Mouse (Mus musculus): ENCODE data around the gene Kif5a. TPM values are rescaled to one million over a fixed set of nuclear protein-coding genes. Genes with fewer than 3 reads are reported as not detected.

Kif5a gene
- polyA plus RNA-seq, 1 experiment from 2014 or later, result 120 TPM

- ATAC-seq, result peak; percentile 92
- no peaks in the 10 kb centered on the region for H3K9me3 ChIP-seq (replicated peaks; ENCODE audit: control insufficient read depth, low read length, poor library complexity, severe bottlenecking)
- WGBS, result under 1% methylated on average over 45 of the region's 47 CpGs
These were observed 27.3 kb upstream of the Kif5a start for GRCm38 (mm10) chr10:127290307-127290929.

GRCm38 (mm10) chr10:127289573-127290191 lies 26.5 kb upstream of the Kif5a start:
- H3K4me1 ChIP-seq (ENCODE audit: control insufficient read depth, insufficient read depth, low read length), result peaks cover 37% of the 10 kb centered on the region
- H3K4me2 ChIP-seq (ENCODE audit: low read length), result peak overlapping the region; percentile 72
- peak; percentile 6; the same call in 1 of the 2 replicates for ATAC-seq
- H3K36me3 ChIP-seq (ENCODE audit: control insufficient read depth, insufficient read depth, low read length), result peaks cover 14% of the 10 kb centered on the region
- H3K27ac ChIP-seq (ENCODE audit: low read length), result peak overlapping the region; percentile 96
- no peaks in the 10 kb centered on the region for H3K9me3 ChIP-seq (replicated peaks; ENCODE audit: control insufficient read depth, low read length, poor library complexity, severe bottlenecking)
- H3K4me3 ChIP-seq (ENCODE audit: low read depth, low read length), result peak overlapping the region; percentile 63
- WGBS, result 1% methylated on average over 15 of the region's 15 CpGs
- no peaks in the 10 kb centered on the region for H3K27me3 ChIP-seq (ENCODE audit: control insufficient read depth, insufficient read depth, low read depth, low read length)
- H3K9ac ChIP-seq (ENCODE audit: low read depth, low read length), result peak overlapping the region; percentile 81

More at GRCm38 (mm10) chr10:127290307-127290929, 27.3 kb upstream of the Kif5a start:
- H3K36me3 ChIP-seq (ENCODE audit: control insufficient read depth, insufficient read depth, low read length), result peaks cover 18% of the 10 kb centered on the region
- peak overlapping the region; percentile 72 for H3K4me2 ChIP-seq (ENCODE audit: low read length)
- peak overlapping the region; percentile 96 for H3K27ac ChIP-seq (ENCODE audit: low read length)
- H3K4me1 ChIP-seq (ENCODE audit: control insufficient read depth, insufficient read depth, low read length), result peaks cover 37% of the 10 kb centered on the region
- peak overlapping the region; percentile 63 for H3K4me3 ChIP-seq (ENCODE audit: low read depth, low read length)
- H3K9ac ChIP-seq (ENCODE audit: low read depth, low read length), result peak overlapping the region; percentile 61
- H3K27me3 ChIP-seq (ENCODE audit: control insufficient read depth, insufficient read depth, low read depth, low read length), result no peaks in the 10 kb centered on the region

DNA sequence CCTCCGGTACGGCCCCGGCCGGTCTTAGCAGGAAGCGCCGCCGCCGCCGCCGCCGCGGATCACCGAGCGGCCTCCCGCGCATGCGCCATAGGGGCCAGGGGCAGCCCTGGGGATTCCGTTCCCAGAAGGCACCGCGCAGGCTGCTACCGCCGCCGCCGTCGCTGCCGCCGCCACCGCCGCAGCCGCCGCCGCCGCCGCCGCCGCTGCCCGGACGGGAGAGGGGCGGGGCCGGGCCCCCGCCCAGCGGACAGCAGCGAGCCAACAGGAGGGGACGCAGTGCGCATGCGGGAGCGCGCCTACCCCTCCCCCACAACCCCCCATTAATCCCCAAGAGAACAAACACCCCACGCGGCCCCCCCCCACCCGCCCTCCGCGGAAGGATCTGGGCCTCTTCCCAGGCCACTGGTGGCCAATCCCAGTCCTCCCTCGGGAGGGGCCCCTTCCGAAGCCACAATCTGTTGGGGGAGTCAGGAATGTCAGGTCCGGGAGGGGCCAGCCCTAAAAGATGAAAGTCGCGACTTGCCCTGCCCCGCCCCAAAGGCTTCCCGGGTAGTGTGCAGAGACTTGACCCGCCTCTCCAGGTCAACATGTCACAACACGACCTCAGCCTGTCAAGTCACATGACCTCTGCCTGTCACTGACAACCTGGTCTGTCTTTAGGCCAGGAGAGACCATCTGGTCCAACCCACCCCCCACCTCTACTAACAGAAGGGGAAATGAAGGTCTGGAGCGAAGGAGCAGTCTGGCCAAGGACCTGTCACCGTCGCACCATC lies 25.8 kb upstream of the Kif5a start, which contains the start of gene Mbd6:
Gene Mbd6 (minus strand): TSS at position 219 of the 773 bp plus-strand sequence.
- H3K27ac ChIP-seq (ENCODE audit: low read length), result peak within 1 kb of the TSS; percentile 96
- peak; percentile 3; the same call in 1 of the 2 replicates for ATAC-seq
- peak within 1 kb of the TSS; percentile 63 for H3K4me3 ChIP-seq (ENCODE audit: low read depth, low read length)
- peak within 1 kb of the TSS; percentile 81 for H3K9ac ChIP-seq (ENCODE audit: low read depth, low read length)
- H3K9me3 ChIP-seq (replicated peaks; ENCODE audit: control insufficient read depth, low read length, poor library complexity, severe bottlenecking), result no peaks in the 10 kb centered on the region
- H3K36me3 ChIP-seq (ENCODE audit: control insufficient read depth, insufficient read depth, low read length), result peaks cover 12% of the 10 kb centered on the region; the same call in 1 of the 2 replicates
- 0% methylated on average over 28 of the region's 65 CpGs for WGBS
- peak within 1 kb of the TSS; percentile 72 for H3K4me2 ChIP-seq (ENCODE audit: low read length)
- H3K27me3 ChIP-seq (ENCODE audit: control insufficient read depth, insufficient read depth, low read depth, low read length), result no peaks in the 10 kb centered on the region
- H3K4me1 ChIP-seq (ENCODE audit: control insufficient read depth, insufficient read depth, low read length), result peaks cover 37% of the 10 kb centered on the region

DNA sequence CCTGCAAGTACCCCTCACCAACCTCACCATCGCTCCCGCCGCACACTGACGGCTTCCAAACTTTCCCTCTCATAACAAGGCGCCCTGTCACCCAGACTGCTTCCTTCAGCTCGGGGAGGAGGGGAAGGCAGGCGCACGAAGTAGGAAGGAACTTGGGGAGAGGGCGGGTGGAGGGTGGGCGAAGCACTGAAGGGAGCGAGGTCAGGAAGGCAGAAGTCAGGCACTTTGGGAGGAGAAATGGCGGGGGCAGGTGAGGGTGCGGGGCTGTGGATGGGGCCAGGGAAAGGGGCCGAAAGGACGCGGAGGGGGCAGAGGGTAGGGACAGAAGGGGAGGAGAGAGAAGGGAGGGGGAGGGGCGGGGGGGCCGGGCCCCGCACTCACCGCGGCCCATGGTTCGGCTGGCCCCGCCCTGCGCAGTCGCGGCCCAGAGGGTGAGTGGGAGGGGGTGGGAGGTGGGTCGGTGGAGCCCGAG lies 25.2 kb upstream of the Kif5a start:
- no peaks in the 10 kb centered on the region for H3K27me3 ChIP-seq (ENCODE audit: control insufficient read depth, insufficient read depth, low read depth, low read length)
- peak overlapping the region; percentile 72 for H3K4me2 ChIP-seq (ENCODE audit: low read length)
- H3K4me3 ChIP-seq (ENCODE audit: low read depth, low read length), result peak overlapping the region; percentile 63
- peak overlapping the region; percentile 81 for H3K9ac ChIP-seq (ENCODE audit: low read depth, low read length)
- peak overlapping the region; percentile 96 for H3K27ac ChIP-seq (ENCODE audit: low read length)
- peak; percentile 0; the same call in 1 of the 2 replicates for ATAC-seq
- WGBS, result 0% methylated on average over 15 of the region's 28 CpGs
- peaks cover 37% of the 10 kb centered on the region for H3K4me1 ChIP-seq (ENCODE audit: control insufficient read depth, insufficient read depth, low read length)
- H3K9me3 ChIP-seq (replicated peaks; ENCODE audit: control insufficient read depth, low read length, poor library complexity, severe bottlenecking), result no peaks in the 10 kb centered on the region
- H3K36me3 ChIP-seq (ENCODE audit: control insufficient read depth, insufficient read depth, low read length), result peaks cover 16% of the 10 kb centered on the region

- Histone ChIP-seq H3K4me2 (ENCODE audit: low read length) (peak overlapping the region; percentile 72), H3K9ac (ENCODE audit: low read depth, low read length) (peak overlapping the region; percentile 81), H3K4me1 (ENCODE audit: control insufficient read depth, insufficient read depth, low read length) (peaks cover 37% of the 10 kb centered on the region), H3K4me3 (ENCODE audit: low read depth, low read length) (peak overlapping the region; percentile 63), H3K27ac (ENCODE audit: low read length) (peak overlapping the region; percentile 96), H3K36me3 (ENCODE audit: control insufficient read depth, insufficient read depth, low read length) (peaks cover 19% of the 10 kb centered on the region), H3K9me3 (replicated peaks; ENCODE audit: control insufficient read depth, low read length, poor library complexity, severe bottlenecking) (no peaks in the 10 kb centered on the region), H3K27me3 (ENCODE audit: control insufficient read depth, insufficient read depth, low read depth, low read length) (no peaks in the 10 kb centered on the region)
- 0% methylated on average over 3 of the region's 3 CpGs for WGBS
- no peak for ATAC-seq
These were observed 24.8 kb upstream of the Kif5a start for GRCm38 (mm10) chr10:127287936-127288293.

GRCm38 (mm10) chr10:127287271-127287935 lies 24.3 kb upstream of the Kif5a start:
- no peaks in the 10 kb centered on the region for H3K27me3 ChIP-seq (ENCODE audit: control insufficient read depth, insufficient read depth, low read depth, low read length)
- peak overlapping the region; percentile 81 for H3K9ac ChIP-seq (ENCODE audit: low read depth, low read length)
- ATAC-seq, result no peak
- peak overlapping the region; percentile 72 for H3K4me2 ChIP-seq (ENCODE audit: low read length)
- H3K9me3 ChIP-seq (replicated peaks; ENCODE audit: control insufficient read depth, low read length, poor library complexity, severe bottlenecking), result no peaks in the 10 kb centered on the region
- peaks cover 22% of the 10 kb centered on the region for H3K36me3 ChIP-seq (ENCODE audit: control insufficient read depth, insufficient read depth, low read length)
- peak overlapping the region; percentile 96 for H3K27ac ChIP-seq (ENCODE audit: low read length)
- WGBS, result 64% methylated on average over 15 of the region's 15 CpGs
- peak overlapping the region; percentile 63 for H3K4me3 ChIP-seq (ENCODE audit: low read depth, low read length)
- peaks cover 37% of the 10 kb centered on the region for H3K4me1 ChIP-seq (ENCODE audit: control insufficient read depth, insufficient read depth, low read length)

DNA sequence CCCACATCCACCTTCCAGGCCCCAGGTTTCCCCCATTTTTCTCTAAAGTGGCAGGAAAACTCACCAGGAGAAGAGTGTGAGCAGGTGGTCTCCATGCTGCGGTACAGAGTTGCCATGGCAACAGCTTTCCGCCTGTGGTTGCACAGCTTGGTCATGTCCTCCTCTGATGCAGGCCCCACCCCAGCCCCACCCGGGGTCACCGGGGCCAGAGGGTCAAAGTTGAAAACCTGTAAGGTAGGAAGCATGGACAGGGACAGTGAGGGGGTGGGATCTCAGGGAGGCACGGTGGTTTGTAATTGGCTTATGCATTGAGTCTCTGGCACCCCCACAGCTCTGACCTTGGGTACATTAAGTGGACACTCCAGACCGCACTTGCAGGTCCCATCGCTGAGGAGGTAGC lies 23.6 kb upstream of the Kif5a start:
- Histone ChIP-seq H3K4me1 (ENCODE audit: control insufficient read depth, insufficient read depth, low read length) (peaks cover 31% of the 10 kb centered on the region), H3K36me3 (ENCODE audit: control insufficient read depth, insufficient read depth, low read length) (peaks cover 28% of the 10 kb centered on the region), H3K4me3 (ENCODE audit: low read depth, low read length) (0 out of 2 replicates have a peak overlapping the region, but pooled peaks have one; percentile 63), H3K9ac (ENCODE audit: low read depth, low read length) (peak overlapping the region; percentile 81), H3K4me2 (ENCODE audit: low read length) (peak overlapping the region; percentile 72), H3K27ac (ENCODE audit: low read length) (no peak overlapping the region), H3K27me3 (ENCODE audit: control insufficient read depth, insufficient read depth, low read depth, low read length) (no peaks in the 10 kb centered on the region), H3K9me3 (replicated peaks; ENCODE audit: control insufficient read depth, low read length, poor library complexity, severe bottlenecking) (no peaks in the 10 kb centered on the region)
- ATAC-seq, result no peak
- WGBS, result 46% methylated on average over 7 of the region's 7 CpGs

DNA sequence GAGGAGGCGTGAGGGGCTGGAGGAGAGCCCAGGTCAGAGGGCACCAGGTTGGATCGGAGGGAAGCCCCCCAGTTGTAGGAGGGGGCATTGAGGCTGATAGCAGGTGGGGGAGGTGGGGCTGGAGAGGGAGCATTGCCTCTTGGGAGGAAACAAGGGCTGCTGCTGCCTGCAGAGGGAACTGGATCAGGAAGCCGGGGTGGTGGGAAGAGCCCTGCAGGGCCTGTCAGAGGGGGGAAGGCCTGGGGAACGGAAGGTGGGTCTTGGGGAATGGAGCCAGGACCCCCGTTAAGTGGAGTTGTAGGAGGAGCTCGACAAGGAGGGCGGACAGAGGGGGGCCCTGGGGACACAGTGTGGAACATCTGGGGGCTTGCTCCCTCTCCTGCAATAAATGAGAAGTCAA lies 23.0 kb upstream of the Kif5a start:
- Histone ChIP-seq H3K9me3 (replicated peaks; ENCODE audit: control insufficient read depth, low read length, poor library complexity, severe bottlenecking) (no peaks in the 10 kb centered on the region), H3K27ac (ENCODE audit: low read length) (no peak overlapping the region), H3K9ac (ENCODE audit: low read depth, low read length) (peak overlapping the region; percentile 81; the same call in 1 of the 2 replicates), H3K36me3 (ENCODE audit: control insufficient read depth, insufficient read depth, low read length) (peaks cover 32% of the 10 kb centered on the region), H3K4me2 (ENCODE audit: low read length) (peak overlapping the region; percentile 72), H3K4me1 (ENCODE audit: control insufficient read depth, insufficient read depth, low read length) (peaks cover 26% of the 10 kb centered on the region), H3K4me3 (ENCODE audit: low read depth, low read length) (no peak overlapping the region), H3K27me3 (ENCODE audit: control insufficient read depth, insufficient read depth, low read depth, low read length) (no peaks in the 10 kb centered on the region)
- 79% methylated on average over 6 of the region's 7 CpGs for WGBS
- ATAC-seq, result no peak
